Mouse (Mus musculus) stomach, postnatal 0 days (tissue): ENCODE data around the gene Arhgef2.

Experiments
- CTCF ChIP-seq: IDR thresholded peaks from 2 replicates; pipeline ENCODE4 v1.5.1; 2016; ENCODE audit warnings: antibody characterized with exemption, low read depth, mild to moderate bottlenecking, moderate library complexity
- EP300 ChIP-seq: optimal IDR thresholded peaks from 2 replicates; pipeline ENCODE3; 2016; ENCODE audit warnings: antibody characterized with exemption

DNA sequence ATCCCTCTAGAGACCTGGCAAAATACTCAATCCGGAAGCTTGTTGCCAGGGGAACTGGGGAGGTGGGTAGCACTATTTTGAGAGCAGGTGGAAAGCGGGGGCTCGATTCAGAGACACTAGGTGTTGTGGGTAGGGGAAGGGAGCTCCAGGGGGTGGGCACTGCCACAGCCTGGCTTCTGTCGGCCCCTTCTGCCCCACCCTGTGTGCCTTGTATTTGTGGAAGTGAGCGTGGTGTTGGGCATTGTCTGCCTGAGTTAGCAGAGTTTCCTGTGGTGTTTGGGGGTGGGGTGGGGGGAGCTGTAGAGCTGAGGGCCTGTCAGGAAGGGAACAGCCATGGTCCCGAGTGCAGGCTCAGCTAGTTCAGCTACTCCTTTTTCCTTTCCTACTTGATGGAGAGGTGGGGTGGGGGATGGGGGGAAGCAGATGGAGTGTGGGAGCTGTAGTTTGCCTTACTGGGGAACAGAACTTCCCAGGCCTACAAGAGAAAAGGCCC lies 25.1 kb downstream of the Arhgef2 start:
- no peak for TF ChIP-seq CTCF
- TF ChIP-seq EP300, result no peak
